Mouse (Mus musculus): Measurements from ENCODE around the gene Olfr43.

Olfr43 gene

GRCm38 (mm10) chr11:74211279-74211678 lies at the start of gene Olfr43:
Olfr43 (minus strand) TSS chr11:74211379.
- no peak for DNase-seq (ENCODE audit: low spot score)

DNA sequence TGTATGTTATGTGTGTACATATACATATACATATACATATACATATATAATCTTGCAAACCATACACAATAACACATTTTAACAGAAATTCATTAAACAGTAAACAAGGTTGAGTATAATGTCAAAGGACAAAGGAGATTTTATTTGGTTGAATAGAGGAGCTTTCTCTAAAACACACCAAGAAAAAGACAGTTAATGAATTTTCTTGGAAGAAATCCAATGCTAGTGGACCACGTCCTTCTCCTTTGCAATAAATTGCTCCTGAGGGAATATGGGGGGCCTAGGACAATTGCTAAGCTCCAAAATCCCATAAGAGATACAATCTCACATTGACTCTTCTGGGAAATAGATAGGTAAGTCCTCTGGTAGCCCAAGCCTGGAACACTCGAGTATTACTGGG lies 48.3 kb upstream of the Olfr43 start, which contains the start of gene Olfr406:
Gene Olfr406 (plus strand): TSS at position 301 of the 400 bp plus-strand sequence.
- DNase-seq (ENCODE audit: low spot score) = no peak

DNA sequence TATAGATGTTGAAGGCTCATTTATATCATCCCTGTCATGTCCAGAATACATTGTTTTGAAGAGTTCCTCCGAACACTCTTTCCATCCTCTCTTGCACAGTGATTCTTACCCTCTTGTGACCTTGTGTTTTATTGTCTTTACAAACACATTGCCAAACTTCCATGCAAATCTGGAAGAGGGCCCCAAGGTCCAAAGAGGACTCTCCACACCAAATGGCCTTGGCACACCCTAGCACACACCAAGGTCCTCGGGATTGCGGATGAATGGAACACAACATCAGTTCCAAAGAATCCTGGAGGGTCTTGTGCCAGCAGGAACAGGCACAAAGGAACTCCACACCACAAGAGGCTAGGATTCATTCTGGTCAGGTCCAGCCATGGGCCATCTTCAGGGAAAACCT lies 30.0 kb upstream of the Olfr43 start:
- no peak for DNase-seq (ENCODE audit: low spot score)

- DNase-seq (ENCODE audit: low spot score) = no peak
These were observed 25.2 kb downstream of the Olfr43 start, which contains the start of gene Olfr403 for GRCm38 (mm10) chr11:74185949-74186348. Olfr403 (plus strand) TSS chr11:74186249.

DNA sequence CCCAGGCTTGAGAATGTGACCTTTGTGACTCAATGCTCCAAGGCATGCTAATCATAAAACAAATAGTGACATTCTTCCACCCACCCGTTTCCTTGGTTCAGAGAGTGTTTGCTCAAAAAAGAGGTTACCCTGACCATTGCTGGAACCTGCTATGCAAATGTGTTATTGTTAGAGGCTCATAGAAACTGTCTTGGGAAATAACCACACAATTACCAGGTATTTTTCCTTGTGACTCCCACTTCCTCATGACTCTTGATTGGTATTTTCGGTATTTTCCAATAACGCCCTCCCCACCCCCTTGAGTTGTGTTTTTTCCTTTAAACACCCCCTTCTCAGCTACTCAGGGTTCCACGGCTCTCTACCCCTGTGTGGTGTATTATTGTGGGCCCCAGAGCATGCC lies 27.4 kb downstream of the Olfr43 start:
- DNase-seq (ENCODE audit: low spot score) = no peak

GRCm38 (mm10) chr11:74183168-74183567 lies 28.0 kb downstream of the Olfr43 start:
- DNase-seq (ENCODE audit: low spot score) = no peak

- DNase-seq (ENCODE audit: low spot score) = no peak
These were observed 42.4 kb downstream of the Olfr43 start for GRCm38 (mm10) chr11:74168771-74169170.

Data from embryo, embryonic 10 days (tissue).